Mouse (Mus musculus) brain, embryonic 14.5 days (tissue): ENCODE data around the gene Auts2.

ENCODE experiments used
- CTCF ChIP-seq: fragments of 200-500 bp; IDR thresholded peaks from 2 replicates; pipeline ENCODE4 v1.5.1; 2012; ENCODE audit warnings: inconsistent platforms, mild to moderate bottlenecking, moderate library complexity, borderline replicate concordance; ENCODE audit not compliant: insufficient read depth, insufficient read length; ENCODE audit errors: extremely low read depth
- POLR2A ChIP-seq: fragments of 200-500 bp; IDR thresholded peaks from 2 replicates; pipeline ENCODE4 v1.6.1; 2012; ENCODE audit warnings: mild to moderate bottlenecking, inconsistent platforms, borderline replicate concordance; ENCODE audit not compliant: poor library complexity, insufficient read depth, insufficient read length, severe bottlenecking; ENCODE audit errors: extremely low read depth

DNA sequence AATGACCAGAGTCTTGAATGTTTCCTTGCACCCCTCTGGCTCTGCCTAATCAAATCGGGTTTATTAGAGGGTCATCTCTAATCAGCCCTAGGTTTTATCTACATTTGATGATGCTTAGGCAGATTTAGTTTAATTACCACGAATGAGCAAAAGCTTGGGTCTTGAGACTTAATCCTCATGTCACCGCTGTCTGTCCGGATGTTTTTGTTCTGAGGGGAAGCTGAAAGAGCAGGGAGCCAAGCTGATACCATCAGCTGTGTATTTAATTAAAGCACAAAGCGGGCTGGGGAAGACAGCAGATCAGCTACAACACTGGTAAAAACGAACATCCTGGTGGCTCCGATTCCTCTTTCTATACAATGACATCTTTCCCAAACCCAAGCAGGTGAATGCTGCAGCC, 56.3 kb downstream of the Auts2 start:
- TF ChIP-seq CTCF = no peak
- TF ChIP-seq POLR2A = no peak
